Mouse (Mus musculus) MEL (cell line): ENCODE measurements at regions not wholly inside any gene's neighbourhood (a gene's known extent, or its start where the extent isn't known, plus 50 kb on each side); places are given as distances from the start of the nearest gene placed in this dataset.

Experiments
- HCFC1 ChIP-seq: IDR thresholded peaks from 2 replicates; pipeline ENCODE4 v1.6.1; 2012; ENCODE audit warnings: low read depth, mild to moderate bottlenecking, inconsistent platforms, low read length, improper control_type of control experiment, moderate library complexity
- TCF12 ChIP-seq: IDR thresholded peaks from 2 replicates; pipeline ENCODE4 v1.6.1; 2014; ENCODE audit warnings: low read depth, mild to moderate bottlenecking, inconsistent platforms, low read length, improper control_type of control experiment, moderate library complexity
- USF1 ChIP-seq: IDR thresholded peaks from 2 replicates; pipeline ENCODE4 v1.6.1; 2014; ENCODE audit warnings: low read depth, mild to moderate bottlenecking, inconsistent platforms, low read length, improper control_type of control experiment, moderate library complexity
- ZC3H11A ChIP-seq: IDR thresholded peaks from 2 replicates; pipeline ENCODE4 v1.6.1; 2012; ENCODE audit warnings: low read depth, mild to moderate bottlenecking, inconsistent platforms, low read length, improper control_type of control experiment

- TF ChIP-seq TCF12: no peak
- no peak for TF ChIP-seq HCFC1
- TF ChIP-seq ZC3H11A: no peak
- TF ChIP-seq USF1: no peak
Observed at GRCm38 (mm10) chr3:41288066-41288465, 205.2 kb upstream of the Pgrmc2 start.
